Mouse (Mus musculus) ES-Bruce4 (cell line): Measurements from ENCODE around the gene Epdr1.

Experiments used
- CTCF ChIP-seq: IDR thresholded peaks from one replicate; pipeline ENCODE4 v1.8.1; 2011; ENCODE audit warnings: low read depth, low read length
- EP300 ChIP-seq: IDR thresholded peaks from 2 replicates; pipeline ENCODE4 v1.6.1; 2011; ENCODE audit warnings: low read depth, low read length; ENCODE audit not compliant: insufficient read depth
- POLR2A ChIP-seq: IDR thresholded peaks from one replicate; pipeline ENCODE4 v1.8.1; 2011; ENCODE audit warnings: low read length; ENCODE audit not compliant: insufficient read depth

- TF ChIP-seq CTCF (no peak), POLR2A (no peak), EP300 (no peak)
Observed at GRCm38 (mm10) chr13:19626473-19626872, 6.7 kb upstream of the Epdr1 start.
